Mouse (Mus musculus): ENCODE data around the gene Adgrv1.

DNA sequence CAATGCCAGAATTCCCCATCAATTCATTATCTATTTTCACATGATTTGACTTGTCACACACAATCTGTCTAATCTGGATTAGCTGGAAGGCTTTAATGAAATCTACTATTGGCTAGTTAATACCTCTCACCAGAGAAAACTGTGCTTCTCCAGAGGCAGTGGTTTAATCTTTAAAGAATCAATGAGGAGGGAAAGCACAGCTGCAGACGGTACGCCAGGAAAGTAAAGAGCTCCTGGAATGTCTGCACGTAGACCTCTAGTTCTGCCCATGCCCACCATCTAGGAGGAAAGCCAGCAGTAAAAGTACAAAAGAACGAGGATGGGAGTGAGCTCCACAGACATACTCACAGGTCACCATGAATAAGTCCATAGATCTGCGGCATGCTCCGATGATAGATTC, 362.6 kb downstream of the Adgrv1 start:
- TF ChIP-seq CTCF (IDR thresholded peaks at IDR 0.05) (no peak), EP300 (IDR thresholded peaks at IDR 0.05) (no peak)
